Mouse (Mus musculus): ENCODE measurements around the gene Mn1. TPM values are rescaled to one million over a fixed set of nuclear protein-coding genes. Genes with fewer than 3 reads are reported as not detected.

The Mn1 gene
- polyA plus RNA-seq, 1 experiment from 2014 or later, result 4.3 TPM

DNA sequence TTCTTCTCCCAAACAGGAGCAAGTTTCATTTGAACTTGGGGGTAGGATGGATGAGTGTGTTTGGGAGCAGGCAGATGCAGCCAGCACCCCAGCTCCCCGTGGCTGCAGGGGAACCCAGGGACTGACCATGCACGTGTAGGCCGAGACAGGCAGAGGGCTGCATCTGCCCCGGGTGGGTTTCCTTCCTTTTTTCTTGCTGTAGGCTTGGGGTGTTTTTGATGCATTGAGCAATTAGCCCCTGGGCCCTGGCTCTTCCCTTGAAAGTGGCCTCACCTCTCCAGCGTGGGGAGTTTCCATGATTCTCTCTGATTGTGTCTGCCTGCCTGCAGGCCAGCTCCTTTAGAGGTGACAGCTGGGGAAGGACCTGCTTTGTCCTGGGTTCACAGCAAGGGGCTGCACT lies 15.7 kb downstream of the Mn1 start:
- no peaks in the 10 kb centered on the region for H3K36me3 ChIP-seq (ENCODE audit: insufficient read depth, low read length)
- no peak for ATAC-seq (replicated peaks; ENCODE audit: low FRiP score, low read depth)
- H3K4me3 ChIP-seq (replicated peaks; ENCODE audit: low read depth, low read length), result no peak overlapping the region
- no peak overlapping the region for H3K27ac ChIP-seq
- no peak for DNase-seq (ENCODE audit: low spot score)
- H3K4me2 ChIP-seq (ENCODE audit: low read length), result no peak overlapping the region
- no peaks in the 10 kb centered on the region; the same call in 1 of the 2 replicates for H3K4me1 ChIP-seq (replicated peaks; ENCODE audit: insufficient read depth, low read length)
- 74% methylated on average over 5 of the region's 5 CpGs for WGBS
- H3K9ac ChIP-seq (ENCODE audit: low read depth, low read length), result no peak overlapping the region
- H3K9me3 ChIP-seq (replicated peaks; ENCODE audit: low read length), result no peaks in the 10 kb centered on the region
- 0 out of 2 replicates have a peak, but pooled peaks cover 6% of the 10 kb centered on the region for H3K27me3 ChIP-seq (ENCODE audit: insufficient read depth, low read length)
- no peak for TF ChIP-seq CTCF (IDR thresholded peaks at IDR 0.05; ENCODE audit: low read depth)

DNA sequence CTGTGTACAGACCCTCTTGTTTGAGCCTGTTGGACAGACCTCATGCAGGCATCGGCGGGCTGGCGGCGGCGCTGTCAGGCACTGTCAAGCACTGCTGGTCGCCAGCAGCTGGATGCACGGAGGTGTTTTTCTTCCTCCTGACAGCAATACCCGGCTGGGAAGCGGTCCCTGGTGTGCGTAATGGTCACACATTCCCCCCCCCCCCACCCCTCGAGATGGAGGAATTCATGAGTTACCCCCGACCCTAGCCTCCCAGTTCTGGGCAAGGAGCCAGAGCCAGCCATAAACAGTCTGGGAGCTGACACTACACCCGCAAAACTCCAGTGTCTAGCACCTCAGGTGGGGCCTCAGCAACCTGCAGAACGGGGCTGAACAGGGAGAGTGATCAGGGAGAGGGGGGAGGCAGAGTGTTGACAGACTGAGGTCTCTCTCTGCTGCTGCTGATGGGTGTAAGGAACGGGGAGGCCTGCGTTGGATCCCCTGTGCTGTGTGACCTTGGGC lies 17.2 kb downstream of the Mn1 start:
- no peak overlapping the region for H3K27ac ChIP-seq
- no peak overlapping the region for H3K4me3 ChIP-seq (replicated peaks; ENCODE audit: low read depth, low read length)
- WGBS, result 11% methylated on average over 16 of the region's 16 CpGs
- no peaks in the 10 kb centered on the region for H3K9me3 ChIP-seq (replicated peaks; ENCODE audit: low read length)
- no peak overlapping the region for H3K4me2 ChIP-seq (ENCODE audit: low read length)
- DNase-seq (ENCODE audit: low spot score) (peak; percentile 56), ATAC-seq (replicated peaks; ENCODE audit: low FRiP score, low read depth) (0 out of 2 replicates have a peak, but pooled peaks have one; percentile 16)
- H3K36me3 ChIP-seq (ENCODE audit: insufficient read depth, low read length), result no peaks in the 10 kb centered on the region
- H3K27me3 ChIP-seq (ENCODE audit: insufficient read depth, low read length), result no peaks in the 10 kb centered on the region
- no peaks in the 10 kb centered on the region; the same call in 1 of the 2 replicates for H3K4me1 ChIP-seq (replicated peaks; ENCODE audit: insufficient read depth, low read length)
- TF ChIP-seq CTCF (IDR thresholded peaks at IDR 0.05; ENCODE audit: low read depth), result no peak
- H3K9ac ChIP-seq (ENCODE audit: low read depth, low read length), result no peak overlapping the region

DNA sequence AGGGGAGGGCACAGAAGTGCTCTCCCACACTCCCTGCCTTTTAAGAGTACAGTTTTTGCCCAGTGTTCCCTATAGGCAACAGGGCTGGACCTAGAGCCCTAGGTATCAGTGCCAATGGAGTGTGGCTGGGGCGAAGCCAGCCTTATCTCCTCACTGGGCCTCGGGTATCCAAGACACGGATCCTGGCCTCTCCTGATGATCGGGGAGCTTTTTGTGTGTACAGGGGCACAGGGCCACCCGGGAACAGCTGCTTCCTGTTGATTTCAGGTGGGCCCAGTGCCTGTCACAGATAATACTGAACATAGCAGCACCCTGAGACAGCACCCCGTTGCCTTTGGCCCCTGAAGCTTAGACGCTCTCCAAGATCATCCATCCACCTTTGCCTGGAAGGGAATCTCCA lies 19.1 kb downstream of the Mn1 start:
- 78% methylated on average over 7 of the region's 7 CpGs for WGBS
- Histone ChIP-seq H3K27ac (no peak overlapping the region), H3K4me2 (ENCODE audit: low read length) (no peak overlapping the region), H3K27me3 (ENCODE audit: insufficient read depth, low read length) (no peaks in the 10 kb centered on the region), H3K4me3 (replicated peaks; ENCODE audit: low read depth, low read length) (no peak overlapping the region), H3K9me3 (replicated peaks; ENCODE audit: low read length) (no peaks in the 10 kb centered on the region), H3K36me3 (ENCODE audit: insufficient read depth, low read length) (no peaks in the 10 kb centered on the region), H3K4me1 (replicated peaks; ENCODE audit: insufficient read depth, low read length) (no peaks in the 10 kb centered on the region; the same call in 1 of the 2 replicates), H3K9ac (ENCODE audit: low read depth, low read length) (no peak overlapping the region)
- DNase-seq (ENCODE audit: low spot score) (no peak), ATAC-seq (replicated peaks; ENCODE audit: low FRiP score, low read depth) (no peak)
- TF ChIP-seq CTCF (IDR thresholded peaks at IDR 0.05; ENCODE audit: low read depth), result no peak

DNA sequence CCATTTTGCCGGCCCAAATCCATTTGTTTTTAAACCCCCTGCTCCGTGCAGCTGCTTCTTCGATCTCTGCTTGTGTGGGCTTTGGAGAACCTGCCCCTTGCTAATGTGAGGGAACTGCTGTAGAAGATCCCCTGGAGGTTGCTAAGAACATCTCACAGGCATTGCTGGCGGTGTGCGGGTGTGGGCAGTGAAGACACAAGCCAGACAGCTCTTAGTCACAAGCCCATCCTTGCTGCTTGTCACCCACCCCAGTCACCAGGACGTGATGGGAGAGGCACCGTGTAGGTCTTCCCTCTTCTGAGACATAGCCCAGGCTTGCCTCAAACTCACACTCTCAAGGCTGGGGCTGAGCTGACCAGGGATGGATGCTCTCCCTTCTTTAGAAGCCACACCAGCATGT lies 20.0 kb downstream of the Mn1 start:
- ATAC-seq (replicated peaks; ENCODE audit: low FRiP score, low read depth), result no peak

DNA sequence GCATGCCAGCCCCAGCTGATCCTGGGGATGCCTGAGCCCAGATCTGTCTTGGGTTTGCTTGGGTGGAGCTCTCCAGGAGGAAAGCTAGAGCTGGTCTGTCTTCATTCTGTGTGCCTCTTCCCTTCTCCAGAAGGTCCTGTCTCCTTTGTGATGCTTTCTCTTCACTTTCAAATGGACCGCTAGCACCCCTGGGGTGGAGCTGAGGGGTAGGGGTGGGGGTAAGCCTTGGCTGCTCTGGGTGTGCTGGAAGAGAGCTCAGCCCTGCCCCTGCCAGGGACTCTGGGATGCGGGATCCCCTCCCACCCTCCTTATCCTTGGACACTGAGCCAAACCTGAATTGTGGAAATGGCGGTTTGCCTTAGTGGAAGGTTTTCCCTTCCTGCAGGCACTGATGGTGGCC lies 21.2 kb downstream of the Mn1 start:
- Histone ChIP-seq H3K4me2 (ENCODE audit: low read length) (no peak overlapping the region), H3K9ac (ENCODE audit: low read depth, low read length) (no peak overlapping the region), H3K27me3 (ENCODE audit: insufficient read depth, low read length) (no peaks in the 10 kb centered on the region), H3K9me3 (replicated peaks; ENCODE audit: low read length) (no peaks in the 10 kb centered on the region), H3K4me3 (replicated peaks; ENCODE audit: low read depth, low read length) (no peak overlapping the region), H3K27ac (no peak overlapping the region), H3K4me1 (replicated peaks; ENCODE audit: insufficient read depth, low read length) (no peaks in the 10 kb centered on the region; the same call in 1 of the 2 replicates), H3K36me3 (ENCODE audit: insufficient read depth, low read length) (no peaks in the 10 kb centered on the region)
- ATAC-seq (replicated peaks; ENCODE audit: low FRiP score, low read depth), result no peak
- 87% methylated on average over 3 of the region's 3 CpGs for WGBS
- no peak for TF ChIP-seq CTCF (IDR thresholded peaks at IDR 0.05; ENCODE audit: low read depth)
- DNase-seq (ENCODE audit: low spot score), result no peak

More for the DNA sequence above, 20.0 kb downstream of the Mn1 start:
- Histone ChIP-seq H3K27me3 (ENCODE audit: insufficient read depth, low read length) (no peaks in the 10 kb centered on the region), H3K4me3 (replicated peaks; ENCODE audit: low read depth, low read length) (no peak overlapping the region), H3K4me2 (ENCODE audit: low read length) (no peak overlapping the region), H3K27ac (no peak overlapping the region), H3K4me1 (replicated peaks; ENCODE audit: insufficient read depth, low read length) (no peaks in the 10 kb centered on the region; the same call in 1 of the 2 replicates), H3K9me3 (replicated peaks; ENCODE audit: low read length) (no peaks in the 10 kb centered on the region), H3K36me3 (ENCODE audit: insufficient read depth, low read length) (no peaks in the 10 kb centered on the region), H3K9ac (ENCODE audit: low read depth, low read length) (no peak overlapping the region)
- WGBS, result 84% methylated on average over 7 of the region's 7 CpGs
- TF ChIP-seq CTCF (IDR thresholded peaks at IDR 0.05; ENCODE audit: low read depth), result no peak
- no peak for DNase-seq (ENCODE audit: low spot score)

DNA sequence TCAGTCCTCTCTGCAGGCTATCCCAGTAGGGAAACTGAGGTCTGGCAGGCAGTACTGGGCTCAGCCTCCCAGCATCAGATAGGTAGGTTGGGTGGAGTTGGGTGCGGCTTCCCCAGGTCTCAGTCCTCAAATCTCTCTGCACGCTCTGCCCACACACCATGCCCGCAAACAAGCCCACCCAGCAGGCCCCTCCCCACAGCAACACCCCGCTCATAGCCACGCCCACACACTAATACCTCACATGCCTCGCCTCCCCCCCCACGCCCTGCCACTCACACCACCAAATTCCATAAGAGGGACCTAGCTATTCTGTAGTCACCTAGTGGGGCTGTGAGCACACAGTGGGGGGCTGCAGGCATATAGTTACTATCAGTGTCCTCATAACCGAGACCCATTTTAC lies 21.7 kb downstream of the Mn1 start:
- 88% methylated on average over 8 of the region's 8 CpGs for WGBS
- no peaks in the 10 kb centered on the region; the same call in 1 of the 2 replicates for H3K4me1 ChIP-seq (replicated peaks; ENCODE audit: insufficient read depth, low read length)
- no peaks in the 10 kb centered on the region for H3K9me3 ChIP-seq (replicated peaks; ENCODE audit: low read length)

DNA sequence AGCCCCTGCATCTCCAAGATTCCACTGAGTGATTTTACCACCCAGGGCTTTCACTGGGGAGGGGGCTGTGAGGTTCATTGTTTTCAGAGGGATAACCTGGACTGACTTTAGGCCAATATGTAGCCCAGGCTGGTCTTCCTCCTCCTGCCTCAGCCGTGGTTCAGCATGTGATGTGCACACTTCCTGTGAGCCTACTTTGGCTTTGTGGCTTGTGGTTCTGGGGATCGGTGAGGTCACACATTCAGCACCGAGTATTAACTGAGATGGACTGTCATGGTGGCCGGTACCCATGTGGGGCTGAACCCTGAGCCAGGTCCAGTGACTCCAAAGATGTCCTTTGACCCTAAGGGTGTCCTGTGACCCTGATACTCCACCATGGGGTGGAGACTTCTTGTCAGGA lies 23.1 kb downstream of the Mn1 start:
- WGBS, result 87% methylated on average over 4 of the region's 4 CpGs
- no peak for ATAC-seq (replicated peaks; ENCODE audit: low FRiP score, low read depth)
- Histone ChIP-seq H3K4me1 (replicated peaks; ENCODE audit: insufficient read depth, low read length) (no peaks in the 10 kb centered on the region), H3K9me3 (replicated peaks; ENCODE audit: low read length) (no peaks in the 10 kb centered on the region), H3K9ac (ENCODE audit: low read depth, low read length) (no peak overlapping the region), H3K4me3 (replicated peaks; ENCODE audit: low read depth, low read length) (no peak overlapping the region), H3K27ac (no peak overlapping the region), H3K36me3 (ENCODE audit: insufficient read depth, low read length) (no peaks in the 10 kb centered on the region), H3K4me2 (ENCODE audit: low read length) (no peak overlapping the region), H3K27me3 (ENCODE audit: insufficient read depth, low read length) (no peaks in the 10 kb centered on the region)
- DNase-seq (ENCODE audit: low spot score), result no peak
- no peak for TF ChIP-seq CTCF (IDR thresholded peaks at IDR 0.05; ENCODE audit: low read depth)

More for the DNA sequence above, 21.7 kb downstream of the Mn1 start:
- no peak overlapping the region for H3K4me2 ChIP-seq (ENCODE audit: low read length)
- H3K27me3 ChIP-seq (ENCODE audit: insufficient read depth, low read length), result no peaks in the 10 kb centered on the region
- ATAC-seq (replicated peaks; ENCODE audit: low FRiP score, low read depth), result no peak
- H3K4me3 ChIP-seq (replicated peaks; ENCODE audit: low read depth, low read length), result no peak overlapping the region
- H3K9ac ChIP-seq (ENCODE audit: low read depth, low read length), result no peak overlapping the region
- H3K36me3 ChIP-seq (ENCODE audit: insufficient read depth, low read length), result no peaks in the 10 kb centered on the region
- TF ChIP-seq CTCF (IDR thresholded peaks at IDR 0.05; ENCODE audit: low read depth), result no peak
- DNase-seq (ENCODE audit: low spot score), result no peak
- no peak overlapping the region for H3K27ac ChIP-seq

Measured in kidney, postnatal 0 days (tissue).